Mouse (Mus musculus) C2C12 (cell line): Measurements from ENCODE around the gene Setd3.

Source experiments
- CEBPB ChIP-seq: IDR thresholded peaks from one replicate; pipeline ENCODE4 v1.6.1; 2011; ENCODE audit warnings: low read depth, mild to moderate bottlenecking, control low read depth, moderate library complexity
- CTCF ChIP-seq: IDR thresholded peaks from one replicate; pipeline ENCODE4 v1.5.1; 2011; ENCODE audit not compliant: control insufficient read depth, insufficient read depth, insufficient read length
- MAX ChIP-seq: IDR thresholded peaks from one replicate; pipeline ENCODE4 v1.6.1; 2011; ENCODE audit warnings: mild to moderate bottlenecking, control low read depth
- MYOG ChIP-seq: IDR thresholded peaks from one replicate; pipeline ENCODE4 v1.6.1; 2011; ENCODE audit not compliant: control insufficient read depth, insufficient read length; ENCODE audit errors: extremely low read depth
- USF1 ChIP-seq: IDR thresholded peaks from one replicate; pipeline ENCODE4 v1.6.1; 2011; ENCODE audit warnings: low read depth, mild to moderate bottlenecking, control low read depth, moderate library complexity

GRCm38 (mm10) chr12:108220621-108221020, 41.5 kb upstream of the Setd3 start:
- TF ChIP-seq CTCF (no peak), MAX (no peak), USF1 (no peak), MYOG (no peak), CEBPB (no peak)
